Mouse (Mus musculus) spleen, postnatal 36 days (tissue): Measurements from ENCODE around the gene Unc45b.
"Not testable (repeated sequence)": the region's sequence is repeated elsewhere in the genome, so short reads cannot be mapped to it uniquely, and the experiment has no call there.

ENCODE experiments used
- DNase-seq, 2 experiments: peaks; one replicate each; pipeline ENCODE4 v3.0.0; 2022; ENCODE audit warnings: low spot score in 2 of 2, mixed read lengths in 1 of 2

Unc45b gene

GRCm38 (mm10) chr11:82947457-82947856, 37.1 kb downstream of the Unc45b start:
- DNase-seq: peak; percentile 27 to 44

GRCm38 (mm10) chr11:82949036-82949435, 38.7 kb downstream of the Unc45b start:
- DNase-seq: no peak

- DNase-seq: no peak
These were observed 40.6 kb downstream of the Unc45b start, which contains the start of gene Slfn5 for GRCm38 (mm10) chr11:82950736-82951481. TSS of gene Slfn5 (plus strand) at chr11:82951349.

GRCm38 (mm10) chr11:82951865-82952611, 41.7 kb downstream of the Unc45b start:
- peak; percentile 42 to 63 for DNase-seq

- peak; percentile 81 to 83 for DNase-seq
These were observed 42.5 kb downstream of the Unc45b start for GRCm38 (mm10) chr11:82952612-82953542.

- no peak for DNase-seq
These were observed 44.3 kb downstream of the Unc45b start for GRCm38 (mm10) chr11:82954631-82955030.

GRCm38 (mm10) chr11:82956925-82957324, 46.6 kb downstream of the Unc45b start:
- no peak for DNase-seq

GRCm38 (mm10) chr11:82959613-82960012, 49.3 kb downstream of the Unc45b start:
- DNase-seq: peak in 1 of 2 experiments; percentile 44

- no peak for DNase-seq
These were observed 51.4 kb downstream of the Unc45b start for GRCm38 (mm10) chr11:82961743-82962142.

GRCm38 (mm10) chr11:82962215-82962614, 51.9 kb downstream of the Unc45b start:
- no peak for DNase-seq

GRCm38 (mm10) chr11:82970712-82971589, 60.6 kb downstream of the Unc45b start:
- no peak for DNase-seq

GRCm38 (mm10) chr11:82971590-82971974, 61.2 kb downstream of the Unc45b start:
- no peak for DNase-seq

- DNase-seq: no peak
These were observed 63.6 kb downstream of the Unc45b start for GRCm38 (mm10) chr11:82973916-82974315.

- not testable (repeated sequence) for DNase-seq
These were observed 72.1 kb downstream of the Unc45b start for GRCm38 (mm10) chr11:82982409-82982808.

- DNase-seq: no peak
These were observed 72.8 kb downstream of the Unc45b start for GRCm38 (mm10) chr11:82983193-82983592.

GRCm38 (mm10) chr11:82987621-82988020, 77.3 kb downstream of the Unc45b start:
- DNase-seq: no peak

- no peak for DNase-seq
These were observed 79.0 kb downstream of the Unc45b start for GRCm38 (mm10) chr11:82989357-82989756.

- DNase-seq: peak; percentile 20 to 22
These were observed 80.4 kb downstream of the Unc45b start for GRCm38 (mm10) chr11:82990612-82991385.

- peak in 1 of 2 experiments; percentile 20 for DNase-seq
These were observed 81.3 kb downstream of the Unc45b start, which contains the start of gene Slfn9 for GRCm38 (mm10) chr11:82991469-82992166. TSS of gene Slfn9 (minus strand) at chr11:82991830.
